Mouse (Mus musculus) left cerebral cortex, adult 9 months (tissue): ENCODE measurements around the gene Podn.
"Not testable (repeated sequence)": the region's sequence is repeated elsewhere in the genome, so short reads cannot be mapped to it uniquely, and the experiment has no call there.

Experiments used
- DNase-seq, 2 experiments: peaks; one replicate each; pipeline ENCODE4 v3.0.0; 2022; ENCODE audit warnings: low spot score in 2 of 2

The Podn gene

DNA sequence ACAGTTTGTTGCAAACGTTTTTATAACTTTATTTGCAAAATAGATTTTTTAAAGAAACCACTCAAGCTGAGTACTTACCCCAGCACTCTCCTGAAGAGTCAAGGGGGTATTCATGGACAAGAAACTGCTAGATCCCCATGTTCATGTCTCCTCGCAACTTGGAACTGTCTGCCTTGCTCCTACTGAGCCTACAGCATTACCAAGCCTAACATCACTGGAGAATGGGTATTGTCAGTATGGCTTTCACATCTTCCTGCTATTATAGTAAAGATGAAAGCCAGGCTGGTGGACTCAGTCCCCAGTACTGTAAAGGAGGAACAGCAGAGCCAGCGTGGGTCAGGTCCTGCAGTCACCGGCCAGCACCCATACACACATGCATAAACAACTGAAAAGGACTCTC is at the start of gene Podn:
TSS of gene Podn (minus strand) at position 101 of the 400 bp plus-strand sequence.
- DNase-seq: no peak

DNA sequence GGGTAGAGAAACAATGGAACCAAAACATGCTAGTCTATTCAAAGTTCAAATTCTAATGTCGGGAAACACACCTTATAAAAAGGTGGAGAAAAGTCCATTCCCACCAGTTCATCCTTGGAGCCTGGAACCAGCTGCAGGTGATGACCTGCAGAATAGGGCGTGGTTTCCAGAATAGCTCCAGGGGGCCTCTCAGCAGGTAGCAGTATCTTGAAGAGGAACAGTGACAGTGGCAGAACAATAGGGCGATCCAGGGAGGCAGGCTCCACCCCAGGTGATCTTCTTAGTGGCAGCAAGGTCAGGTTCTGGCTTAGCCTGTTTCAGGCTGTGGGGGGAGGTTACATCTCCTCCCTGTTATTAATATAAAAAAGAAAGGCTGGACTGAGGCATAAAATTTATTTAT is 49.3 kb upstream of the Podn start:
- not testable (repeated sequence) for DNase-seq

DNA sequence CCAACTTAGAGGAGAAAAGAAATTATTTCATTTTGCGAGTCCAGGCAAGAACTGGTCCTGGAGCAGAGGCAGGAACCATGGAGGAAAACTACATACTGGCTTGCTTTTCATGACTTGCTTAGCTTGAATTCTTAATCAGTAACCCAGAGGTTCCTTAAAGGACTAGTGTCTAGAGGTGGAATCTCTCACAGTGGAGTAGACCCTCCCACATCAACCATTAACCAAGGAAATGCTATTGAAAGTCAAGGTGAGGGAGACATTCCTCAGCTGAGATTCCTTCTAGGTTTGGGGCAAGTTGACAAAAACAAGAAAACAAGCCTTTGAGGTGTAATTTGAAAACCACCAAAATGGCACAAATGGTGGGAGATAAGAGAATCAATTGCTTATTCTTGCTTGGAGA is 48.6 kb upstream of the Podn start, which contains the start of gene Scp2:
TSS of gene Scp2 (minus strand) at position 119 of the 400 bp plus-strand sequence.
- DNase-seq: no peak

DNA sequence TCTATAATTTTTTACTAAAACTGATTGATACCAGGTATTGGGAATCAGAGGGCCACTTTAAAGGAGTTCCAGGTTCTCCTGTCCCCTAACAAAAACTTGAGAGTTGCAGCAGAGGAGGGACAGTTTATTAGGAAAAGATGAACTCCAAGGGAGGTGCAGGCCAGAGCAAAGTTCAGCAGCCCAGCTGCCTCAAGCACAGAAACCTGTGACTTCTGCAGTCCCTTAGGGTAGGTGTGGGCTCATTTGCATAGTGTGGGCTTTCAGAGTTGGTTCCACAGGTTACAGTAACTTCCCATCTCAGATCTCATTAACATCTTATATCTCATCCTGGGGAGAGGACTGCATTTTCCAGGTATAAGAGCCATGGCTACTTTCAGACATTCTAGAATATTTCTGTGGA is 47.5 kb upstream of the Podn start:
- no peak for DNase-seq

DNA sequence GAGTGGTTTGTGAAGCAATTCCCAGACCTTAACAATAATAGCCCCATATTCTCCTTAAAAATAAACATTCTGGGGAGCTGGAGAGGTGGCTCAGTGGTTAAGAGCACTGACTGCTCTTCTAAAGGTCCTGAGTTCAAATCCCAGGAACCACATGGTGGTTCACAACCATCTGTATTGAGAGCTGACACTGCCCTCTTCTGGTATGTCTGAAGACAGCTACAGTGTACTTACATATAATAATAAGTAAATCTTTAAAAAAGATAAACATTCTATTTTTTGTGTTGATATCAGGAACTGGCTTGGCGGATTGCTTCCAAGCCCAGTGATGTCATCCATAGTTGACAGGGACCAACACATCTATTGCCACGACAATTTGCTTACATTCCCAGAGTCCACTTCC is 46.9 kb upstream of the Podn start:
- DNase-seq: not testable (repeated sequence)

DNA sequence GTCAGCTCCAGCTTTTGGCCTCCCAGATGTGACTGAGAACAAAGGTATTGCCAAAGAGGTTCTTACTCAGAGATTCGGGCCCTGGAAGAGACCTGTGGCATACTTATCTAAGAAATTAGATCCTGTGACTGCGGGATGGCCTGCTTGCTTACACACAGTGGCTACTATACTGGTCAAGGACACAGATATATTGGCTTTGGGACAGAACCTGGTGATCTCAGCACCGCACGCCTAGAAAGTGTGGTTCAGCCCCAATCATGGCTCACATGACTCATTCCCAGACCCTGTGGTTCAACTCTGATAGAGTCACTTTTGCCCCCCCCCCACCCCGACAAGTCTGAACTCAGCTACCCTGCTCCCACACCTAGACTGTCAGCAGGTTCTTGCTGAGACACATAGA is 40.7 kb upstream of the Podn start:
- DNase-seq: no peak

DNA sequence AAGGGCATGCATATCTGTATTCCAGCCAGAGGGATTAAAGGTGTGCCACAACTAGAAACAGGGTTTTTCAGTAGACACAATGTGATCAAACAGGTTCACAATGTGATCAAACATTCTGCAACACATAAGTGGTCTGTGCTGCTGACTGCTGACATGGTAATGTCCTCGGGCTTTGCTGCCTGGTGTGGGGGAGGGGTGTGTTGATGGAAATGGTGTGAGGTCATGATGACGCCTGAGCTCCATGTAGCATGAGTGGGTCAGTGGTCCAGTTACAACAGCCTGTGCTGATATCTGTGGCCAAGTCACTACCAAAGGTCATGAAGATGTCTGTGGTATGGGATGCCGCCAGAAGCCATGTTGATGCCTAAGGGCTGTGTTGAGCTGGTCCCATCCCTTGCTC is 34.2 kb upstream of the Podn start:
- DNase-seq: no peak

DNA sequence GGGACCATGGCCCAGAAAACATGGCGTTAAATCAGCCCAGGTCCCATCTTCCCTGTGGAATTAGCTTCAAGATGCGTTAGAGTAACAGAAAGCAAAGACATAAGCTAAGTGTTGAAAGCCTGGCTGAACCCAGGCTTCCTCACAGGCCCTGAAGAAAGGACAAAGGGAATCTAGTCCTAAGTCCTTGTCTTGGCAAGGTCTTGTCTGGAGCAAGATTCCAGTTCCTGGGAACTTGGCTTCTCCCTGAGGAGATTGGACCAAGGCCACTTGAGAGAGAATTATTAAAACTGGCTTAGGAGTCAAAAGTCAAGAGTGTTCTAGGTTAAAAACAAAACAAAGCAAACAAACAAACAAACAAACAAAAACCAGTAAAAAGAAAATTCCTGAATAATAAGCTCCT is 32.1 kb upstream of the Podn start:
- no peak for DNase-seq

DNA sequence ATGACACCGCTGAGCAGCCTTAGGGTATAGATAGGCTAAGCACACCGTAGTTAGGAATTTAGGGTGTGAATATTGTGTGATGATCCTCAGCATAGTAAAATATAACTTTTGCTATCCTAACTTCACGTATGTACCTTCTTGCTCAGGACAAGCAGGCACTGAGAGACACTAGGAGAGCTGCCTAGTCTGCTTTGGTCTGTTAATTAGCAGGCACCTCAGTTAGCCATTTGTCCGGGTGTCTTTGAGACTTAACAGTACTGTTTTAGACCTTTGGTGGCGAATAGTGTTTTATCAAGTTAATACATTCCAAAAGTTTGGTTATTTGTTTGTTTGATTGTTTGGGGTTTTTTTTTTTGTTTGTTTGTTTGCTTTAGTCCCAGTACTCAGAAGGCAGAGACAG is 31.3 kb upstream of the Podn start:
- DNase-seq: no peak

DNA sequence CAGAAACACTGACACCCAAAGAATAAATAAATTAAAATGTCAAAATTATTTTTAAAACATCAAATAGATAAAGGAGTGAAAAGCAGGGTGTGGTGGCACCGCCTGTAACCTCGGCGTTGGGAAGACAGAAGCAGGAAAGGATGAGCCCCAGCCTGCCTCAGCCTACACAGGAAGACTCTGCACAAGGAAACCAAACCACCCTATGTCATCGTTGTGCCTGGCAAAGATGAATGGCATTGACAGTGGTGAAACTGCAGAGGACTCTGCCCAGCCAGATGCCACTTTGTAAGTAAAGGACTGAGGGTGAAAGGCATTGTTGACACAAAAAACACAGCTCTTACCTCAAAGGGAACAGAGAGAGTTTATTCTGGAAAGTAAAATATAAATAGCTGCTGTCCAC is 30.0 kb upstream of the Podn start:
- DNase-seq: no peak

DNA sequence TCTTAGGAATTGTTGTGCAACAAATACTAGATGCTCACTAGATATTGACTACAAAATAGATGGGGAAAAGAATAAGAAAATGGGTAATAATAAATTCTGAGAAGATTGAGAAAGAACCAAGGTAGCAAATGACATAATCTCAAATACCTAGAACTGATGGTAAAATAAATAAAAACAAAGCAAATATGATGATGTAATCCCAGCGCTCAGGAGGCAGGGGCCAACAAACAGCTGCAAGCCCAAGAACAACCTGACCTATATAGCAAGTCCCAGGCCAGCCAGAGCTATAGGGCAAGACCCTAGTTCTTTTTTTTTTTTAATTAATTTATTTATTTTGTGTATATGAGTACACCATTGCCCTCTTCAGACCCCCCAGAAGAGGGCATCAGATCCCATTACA is 27.9 kb upstream of the Podn start:
- DNase-seq: no peak

DNA sequence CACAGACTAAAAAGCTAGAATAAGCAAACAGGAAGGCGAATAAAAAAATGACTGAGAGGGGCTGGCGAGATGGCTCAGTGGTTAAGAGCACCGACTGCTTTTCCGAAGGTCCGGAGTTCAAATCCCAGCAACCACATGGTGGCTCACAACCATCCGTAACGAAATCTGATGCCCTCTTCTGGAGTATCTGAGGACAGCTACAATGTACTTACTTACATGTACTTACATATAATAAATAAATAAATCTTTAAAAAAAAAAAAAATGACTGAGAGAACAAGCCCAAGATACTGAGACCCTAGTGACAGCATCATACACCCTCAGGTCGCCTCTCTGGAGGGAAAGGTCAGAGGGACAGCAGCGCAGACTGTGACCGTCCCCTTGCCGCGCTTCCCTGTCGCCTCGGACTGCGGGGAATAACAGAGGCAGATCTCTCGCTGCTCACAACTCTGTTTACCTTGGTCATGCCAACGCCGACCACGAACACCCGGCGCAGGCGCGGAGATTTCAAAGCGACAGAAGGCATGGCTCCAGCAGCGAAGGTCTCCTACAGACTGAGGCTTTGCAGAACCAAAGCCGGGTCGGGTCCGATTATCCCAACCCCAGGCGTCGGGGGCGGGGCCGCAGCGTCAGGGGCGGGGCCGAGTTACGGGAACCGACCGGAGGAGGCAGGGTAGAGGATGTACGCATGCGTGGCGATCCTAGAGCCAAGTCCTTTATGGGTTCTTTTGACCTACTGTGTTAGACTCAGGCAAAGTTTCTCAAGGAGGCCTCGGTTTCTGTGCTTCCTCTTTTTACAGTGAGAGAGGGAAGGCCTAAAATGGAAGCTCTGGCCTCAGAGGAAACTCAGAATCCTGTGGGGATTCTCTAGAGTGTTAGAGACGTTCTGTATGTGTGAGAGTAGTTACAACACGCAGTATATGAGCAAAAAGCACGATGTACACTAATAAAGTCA is 22.0 kb upstream of the Podn start:
- peak; percentile 77 to 93 for DNase-seq

DNA sequence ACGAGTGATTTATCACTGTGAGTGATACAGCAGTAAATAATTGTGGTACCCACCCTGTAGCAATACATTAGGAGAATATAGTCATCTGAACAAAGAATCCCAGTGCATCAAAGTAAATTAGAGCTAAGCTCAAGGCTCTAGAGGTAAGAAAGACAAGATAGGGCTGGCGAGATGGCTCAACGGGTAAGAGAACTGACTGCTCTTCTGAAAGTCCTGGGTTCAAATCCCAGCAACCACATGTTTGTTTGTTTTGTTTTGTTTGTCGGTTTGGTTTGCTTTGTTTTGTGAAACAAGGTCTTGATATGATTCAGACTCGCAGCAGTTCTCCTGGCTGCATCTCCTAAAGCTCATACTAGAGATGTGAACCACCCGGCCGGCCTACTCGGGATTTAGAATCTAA is 21.2 kb upstream of the Podn start:
- no peak for DNase-seq

DNA sequence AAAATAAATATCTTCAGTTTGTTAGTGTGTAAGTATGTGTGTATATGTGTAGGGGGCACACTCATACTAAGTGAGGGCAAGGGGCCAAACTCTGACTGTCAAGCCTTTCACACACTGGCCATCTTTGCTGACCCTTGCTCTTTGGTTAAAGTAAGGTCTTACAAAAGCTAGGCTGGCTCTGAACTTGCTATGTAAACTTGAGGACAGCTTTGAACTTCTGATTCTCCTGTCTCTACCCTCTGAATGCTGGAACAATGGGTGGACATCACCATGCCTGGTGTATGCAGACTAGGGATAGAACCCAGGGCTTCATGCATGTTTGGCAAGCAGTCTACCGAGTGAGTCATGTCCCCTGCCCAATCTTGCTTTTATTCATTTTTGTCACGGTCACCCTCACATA is 20.2 kb upstream of the Podn start:
- DNase-seq: no peak

DNA sequence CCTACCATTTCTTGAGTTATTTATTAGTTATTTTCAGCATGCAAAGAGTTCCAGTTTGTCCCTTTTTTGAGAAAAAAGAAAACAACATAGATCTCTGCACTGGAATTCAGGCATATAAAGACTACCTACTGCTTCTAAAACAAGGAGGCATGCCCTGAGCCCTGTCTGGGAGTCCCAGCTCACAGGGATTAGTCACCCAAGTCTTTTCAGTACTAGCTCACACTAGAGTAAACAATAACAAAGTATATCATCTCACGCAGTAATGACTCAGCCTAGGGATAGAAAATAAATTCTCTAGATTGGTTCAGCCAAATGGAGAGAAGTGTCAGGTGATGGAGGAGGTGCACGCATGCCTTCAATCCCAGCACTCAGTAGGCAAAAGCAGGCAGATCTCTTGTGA is 14.5 kb upstream of the Podn start:
- no peak for DNase-seq

DNA sequence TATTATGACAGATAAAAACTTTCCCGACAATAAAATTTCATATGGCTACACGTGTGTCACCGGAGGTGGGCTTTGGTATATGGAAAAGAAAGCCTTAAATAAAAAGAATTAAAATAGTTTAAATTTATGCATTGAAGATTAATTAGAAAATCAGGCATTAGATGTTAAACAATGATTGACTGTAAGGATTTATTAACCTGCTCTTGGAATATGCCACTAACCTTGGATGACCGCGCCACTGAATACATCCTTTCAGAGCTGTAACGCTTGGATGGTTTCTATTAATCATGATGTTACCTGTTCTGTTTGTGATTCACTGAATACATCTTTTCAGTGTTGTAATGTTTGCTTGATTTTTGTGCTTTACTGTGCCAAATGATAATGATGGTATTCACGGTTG is 13.5 kb upstream of the Podn start:
- no peak for DNase-seq

DNA sequence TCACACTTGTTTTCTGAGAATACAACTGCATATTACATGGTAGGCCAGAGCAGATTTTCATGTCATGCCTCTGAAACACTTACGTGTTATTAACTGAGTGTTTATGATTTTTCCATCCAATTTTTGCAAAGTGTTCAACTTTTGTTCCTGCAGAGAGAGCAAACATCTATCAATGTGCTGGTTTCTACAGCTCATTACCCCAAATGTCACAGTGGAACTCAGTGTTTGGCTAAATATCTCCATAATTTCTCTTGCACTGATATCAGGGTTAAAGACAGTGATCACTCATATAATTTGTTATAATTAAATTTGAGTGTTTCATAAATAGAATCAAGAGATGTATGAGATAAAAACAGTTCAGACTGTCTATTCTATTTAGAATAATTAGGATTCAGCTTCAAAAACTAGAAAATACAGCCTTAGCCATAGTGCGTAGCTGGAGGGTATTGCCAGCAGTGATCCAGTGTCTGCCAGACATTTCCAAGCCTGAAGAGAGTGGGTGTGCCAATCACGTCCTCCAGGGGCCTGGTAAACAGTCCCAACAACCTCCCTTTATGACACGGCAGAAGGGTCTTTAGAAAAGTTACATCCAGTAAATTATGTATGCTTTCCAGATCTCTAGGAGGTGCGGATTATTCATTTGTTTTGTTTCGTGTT is 3.4 kb downstream of the Podn start:
- DNase-seq: no peak

DNA sequence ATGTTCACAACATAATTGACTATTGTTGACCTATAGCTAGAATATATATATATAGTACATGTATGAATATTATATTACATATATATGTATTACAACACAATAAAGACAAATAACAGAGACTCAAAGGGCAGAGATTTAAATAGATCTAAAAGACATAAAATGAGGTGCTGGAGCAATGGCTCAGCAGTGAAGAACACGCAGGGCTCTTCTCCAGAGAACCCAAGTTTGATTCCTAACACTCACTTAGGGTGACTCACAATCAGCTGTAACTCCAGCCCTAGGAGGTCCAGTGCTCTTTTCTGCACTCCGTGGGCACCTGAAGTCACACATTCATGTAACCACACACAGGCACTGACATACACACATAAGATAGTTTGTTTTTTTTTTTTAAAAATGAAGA is 12.3 kb downstream of the Podn start:
- no peak for DNase-seq

DNA sequence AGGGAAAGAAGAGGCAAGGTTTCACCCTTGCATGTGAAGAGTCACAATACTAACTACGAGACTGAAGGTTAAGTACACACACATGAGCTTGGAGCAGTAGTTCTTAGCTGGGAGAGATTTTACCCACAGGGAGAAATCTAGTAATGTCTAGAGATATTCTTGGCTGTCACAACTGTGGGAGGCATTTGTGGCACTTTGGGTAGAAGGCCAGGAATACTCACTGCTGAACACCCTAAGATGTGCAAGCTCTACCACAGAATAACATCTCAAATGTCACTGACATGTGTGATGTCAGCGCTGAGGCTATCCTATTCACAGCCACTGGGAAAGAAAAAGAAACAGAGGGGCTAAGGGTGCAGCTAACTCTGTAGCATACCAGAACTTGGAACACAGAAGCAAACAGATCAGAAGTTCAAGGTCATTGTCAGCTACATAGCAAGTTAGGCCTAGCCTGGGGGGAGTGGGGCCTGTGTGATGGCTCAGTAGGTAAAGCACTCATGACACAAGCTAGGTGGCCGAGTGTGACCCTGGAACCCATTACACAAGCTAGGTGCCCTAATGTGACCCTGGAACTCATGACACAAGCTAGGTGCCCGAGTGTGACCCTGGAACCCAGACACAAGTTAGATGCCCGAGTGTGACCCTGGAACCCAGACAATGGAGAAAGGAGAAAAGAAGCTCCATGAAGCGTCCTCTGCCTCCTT is 13.1 kb downstream of the Podn start:
- DNase-seq: no peak

DNA sequence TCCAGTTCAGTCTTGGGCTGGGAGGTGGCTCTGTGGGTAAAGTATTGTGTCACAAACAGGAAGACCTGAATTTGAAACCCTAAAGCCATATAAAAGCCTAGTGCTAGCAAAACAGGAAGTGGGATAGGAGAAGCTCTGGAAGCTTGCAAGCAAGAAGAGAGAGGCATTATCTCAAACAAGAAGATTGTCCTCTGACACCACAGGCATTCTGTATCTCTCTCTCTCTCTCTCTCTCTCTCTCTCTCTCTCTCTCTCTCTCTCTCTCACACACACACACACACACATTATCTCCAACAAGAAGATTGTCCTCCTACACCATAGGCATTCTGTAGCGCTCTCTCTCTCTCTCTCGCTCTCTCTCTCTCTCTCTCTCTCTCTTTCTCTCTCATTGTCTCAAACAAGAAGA is 13.8 kb downstream of the Podn start:
- no peak for DNase-seq

DNA sequence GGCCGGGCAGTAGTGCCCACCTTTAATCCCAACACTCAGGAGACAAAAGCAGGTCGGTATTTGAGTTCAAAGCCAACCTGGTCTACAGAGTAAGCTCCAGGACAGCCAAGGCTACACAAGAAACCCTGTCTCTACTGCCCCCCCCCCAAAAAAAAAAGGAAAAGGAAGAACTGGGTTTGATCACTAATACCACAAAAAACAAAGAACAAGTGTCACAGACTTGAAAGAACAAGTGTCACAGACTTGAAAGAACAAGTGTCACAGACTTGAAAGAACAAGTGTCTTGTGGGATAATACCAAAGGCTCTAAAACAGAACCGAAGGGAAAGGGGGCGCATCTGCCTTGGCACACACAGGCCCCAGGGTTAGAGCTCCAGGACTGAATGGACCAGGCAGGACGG is 15.4 kb downstream of the Podn start:
- DNase-seq: no peak

DNA sequence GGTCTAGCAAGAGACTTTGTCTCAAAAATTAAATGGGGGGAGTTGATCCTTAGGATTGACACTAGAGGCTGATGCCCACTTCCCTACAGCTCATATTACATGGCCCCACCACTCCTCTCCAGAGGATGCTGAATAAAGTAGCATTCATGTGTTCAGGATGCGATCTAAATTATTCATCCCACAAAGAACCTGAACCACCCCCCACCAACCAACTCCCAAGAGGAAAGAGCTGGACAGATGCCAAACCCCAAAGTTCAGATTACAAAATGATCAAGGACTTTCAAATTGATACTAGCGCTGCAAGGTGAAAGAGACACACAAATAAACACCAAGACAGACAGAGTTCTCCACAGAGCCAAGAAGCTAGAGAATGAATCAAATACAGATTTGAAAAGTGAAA is 16.5 kb downstream of the Podn start:
- no peak for DNase-seq

DNA sequence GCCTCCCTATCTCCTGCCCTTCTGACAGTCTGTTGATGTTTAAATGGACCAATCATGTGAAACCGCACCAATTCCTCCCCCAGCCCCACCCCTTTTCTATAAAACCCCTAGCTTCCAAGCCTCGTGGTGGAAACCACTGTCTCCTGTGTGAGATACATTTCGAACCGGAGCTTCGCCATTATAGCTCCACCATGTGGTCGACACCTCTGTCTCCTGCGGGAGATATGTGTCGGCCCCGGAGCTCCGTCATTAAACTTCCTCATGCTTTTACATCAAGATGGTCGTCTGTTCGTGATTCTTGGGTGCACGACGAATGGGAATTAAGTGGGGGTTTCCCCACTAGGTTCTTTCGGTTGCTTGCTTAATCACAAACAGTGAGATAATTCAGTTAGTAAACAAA is 17.1 kb downstream of the Podn start:
- DNase-seq: peak in 1 of 2 experiments; percentile 9
